Mouse (Mus musculus): Measurements from ENCODE around the gene Mast1. TPM values are rescaled to one million over a fixed set of nuclear protein-coding genes. Genes with fewer than 3 reads are reported as not detected.
A peak's percentile ranks its signal among the peaks of the same experiment; 100 is the strongest.

The Mast1 gene
- polyA plus RNA-seq, 1 experiment from 2014 or later: 3.6 TPM

- Histone ChIP-seq H3K4me3 (ENCODE audit: low read depth, low read length) (no peak overlapping the region), H3K27ac (replicated peaks; ENCODE audit: low read depth, low read length) (no peak overlapping the region), H3K9me3 (ENCODE audit: control insufficient read depth, low read length) (no peaks in the 10 kb centered on the region), H3K4me1 (ENCODE audit: control insufficient read depth, insufficient read depth, low read length) (peaks cover 5% of the 10 kb centered on the region; the same call in 1 of the 2 replicates), H3K27me3 (replicated peaks; ENCODE audit: control insufficient read depth, insufficient read depth, low read length) (0 out of 2 replicates have a peak, but pooled peaks cover under 1% of the 10 kb centered on the region), H3K9ac (ENCODE audit: low read depth, low read length) (no peak overlapping the region), H3K4me2 (ENCODE audit: low read depth, low read length) (no peak overlapping the region), H3K36me3 (ENCODE audit: control insufficient read depth, insufficient read depth, low read length) (no peaks in the 10 kb centered on the region)
- ATAC-seq (ENCODE audit: low read depth) (no peak), DNase-seq (ENCODE audit: low spot score) (no peak)
- WGBS: 87% methylated on average over 7 of the region's 7 CpGs
Measured at GRCm38 (mm10) chr8:84904351-84904750, 32.8 kb downstream of the Mast1 start.

GRCm38 (mm10) chr8:84902920-84903661 is 34.1 kb downstream of the Mast1 start:
- Histone ChIP-seq H3K36me3 (ENCODE audit: control insufficient read depth, insufficient read depth, low read length) (no peaks in the 10 kb centered on the region), H3K9me3 (ENCODE audit: control insufficient read depth, low read length) (no peaks in the 10 kb centered on the region), H3K27ac (replicated peaks; ENCODE audit: low read depth, low read length) (peak overlapping the region; percentile 59; the same call in 1 of the 2 replicates), H3K27me3 (replicated peaks; ENCODE audit: control insufficient read depth, insufficient read depth, low read length) (no peaks in the 10 kb centered on the region), H3K4me1 (ENCODE audit: control insufficient read depth, insufficient read depth, low read length) (no peaks in the 10 kb centered on the region), H3K4me2 (ENCODE audit: low read depth, low read length) (peak overlapping the region; percentile 94), H3K4me3 (ENCODE audit: low read depth, low read length) (peak overlapping the region; percentile 60), H3K9ac (ENCODE audit: low read depth, low read length) (peak overlapping the region; percentile 77)
- peak; percentile 91 for ATAC-seq (ENCODE audit: low read depth)
- under 1% methylated on average over 27 of the region's 68 CpGs for WGBS
- DNase-seq (ENCODE audit: low spot score): peak; percentile 90

DNA sequence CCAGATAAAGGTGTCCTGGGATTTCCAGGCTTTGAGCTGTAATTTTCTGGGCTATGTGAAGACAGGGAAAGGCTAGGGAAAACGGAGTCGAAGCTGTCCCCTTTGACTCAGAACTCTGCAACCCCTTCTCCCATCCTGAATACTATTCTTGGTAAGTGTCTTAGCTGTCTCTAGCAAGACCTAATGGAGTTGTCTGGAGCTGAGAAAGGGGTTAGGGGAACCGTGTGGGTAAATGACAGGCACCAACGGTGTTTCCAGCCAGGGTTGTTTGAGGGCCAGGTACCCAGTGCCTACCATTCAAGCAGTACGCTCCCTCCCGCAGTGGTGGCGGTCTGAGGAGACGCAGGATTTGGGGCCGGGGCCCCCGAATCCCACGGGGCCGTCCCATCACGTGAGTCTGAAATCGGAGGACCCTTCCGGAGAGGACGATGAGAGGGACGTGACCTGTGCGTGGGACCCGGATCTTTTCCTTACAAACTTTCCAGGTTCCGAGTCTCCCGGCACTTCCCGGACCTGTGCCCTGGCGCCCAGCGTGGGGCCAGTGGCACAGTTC is 34.7 kb downstream of the Mast1 start:
- H3K9ac ChIP-seq (ENCODE audit: low read depth, low read length): peak overlapping the region; percentile 77
- 6% methylated on average over 17 of the region's 24 CpGs for WGBS
- DNase-seq (ENCODE audit: low spot score) (peak; percentile 35), ATAC-seq (ENCODE audit: low read depth) (no peak; the same call in 1 of the 2 replicates)
- H3K4me3 ChIP-seq (ENCODE audit: low read depth, low read length): peak overlapping the region; percentile 60
- H3K27ac ChIP-seq (replicated peaks; ENCODE audit: low read depth, low read length): peak overlapping the region; percentile 59; the same call in 1 of the 2 replicates
- no peaks in the 10 kb centered on the region for H3K36me3 ChIP-seq (ENCODE audit: control insufficient read depth, insufficient read depth, low read length)
- H3K9me3 ChIP-seq (ENCODE audit: control insufficient read depth, low read length): no peaks in the 10 kb centered on the region
- H3K4me1 ChIP-seq (ENCODE audit: control insufficient read depth, insufficient read depth, low read length): no peaks in the 10 kb centered on the region
- peak overlapping the region; percentile 94 for H3K4me2 ChIP-seq (ENCODE audit: low read depth, low read length)
- no peaks in the 10 kb centered on the region for H3K27me3 ChIP-seq (replicated peaks; ENCODE audit: control insufficient read depth, insufficient read depth, low read length)

- H3K27ac ChIP-seq (replicated peaks; ENCODE audit: low read depth, low read length): peak within 1 kb of the TSS; percentile 59; the same call in 1 of the 2 replicates
- no peaks in the 10 kb centered on the region for H3K4me1 ChIP-seq (ENCODE audit: control insufficient read depth, insufficient read depth, low read length)
- H3K27me3 ChIP-seq (replicated peaks; ENCODE audit: control insufficient read depth, insufficient read depth, low read length): no peaks in the 10 kb centered on the region
- ATAC-seq (ENCODE audit: low read depth): no peak
- peak within 1 kb of the TSS; percentile 60 for H3K4me3 ChIP-seq (ENCODE audit: low read depth, low read length)
- no peaks in the 10 kb centered on the region for H3K9me3 ChIP-seq (ENCODE audit: control insufficient read depth, low read length)
- DNase-seq (ENCODE audit: low spot score): no peak
- no peaks in the 10 kb centered on the region for H3K36me3 ChIP-seq (ENCODE audit: control insufficient read depth, insufficient read depth, low read length)
- 67% methylated on average over 3 of the region's 3 CpGs for WGBS
- H3K9ac ChIP-seq (ENCODE audit: low read depth, low read length): peak within 1 kb of the TSS; percentile 77
- peak within 1 kb of the TSS; percentile 94 for H3K4me2 ChIP-seq (ENCODE audit: low read depth, low read length)
Measured at GRCm38 (mm10) chr8:84901752-84902151, 35.4 kb downstream of the Mast1 start, which contains the start of gene Klf1. Gene Klf1 (plus strand): TSS chr8:84901928.

DNA sequence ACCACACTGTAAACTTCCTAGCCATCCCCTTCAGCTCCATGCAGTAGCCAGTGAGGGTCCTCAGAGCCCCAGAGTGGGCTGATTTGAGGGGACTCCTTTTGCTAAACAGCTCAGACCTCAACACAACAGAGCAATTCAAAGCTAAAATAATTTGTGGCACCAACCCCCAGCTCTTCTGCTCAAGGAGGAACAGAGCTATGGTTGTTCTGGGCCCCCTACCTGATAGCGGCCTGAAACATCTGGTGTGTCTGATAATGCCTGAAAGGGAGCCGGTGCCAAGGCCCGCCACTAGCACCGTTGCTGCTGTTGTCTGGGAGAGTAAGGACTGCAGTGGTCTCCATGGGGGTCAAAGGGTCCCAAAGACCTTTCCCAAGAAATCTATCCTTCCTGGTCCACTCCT is 36.1 kb downstream of the Mast1 start:
- Histone ChIP-seq H3K4me2 (ENCODE audit: low read depth, low read length) (no peak overlapping the region), H3K27ac (replicated peaks; ENCODE audit: low read depth, low read length) (no peak overlapping the region), H3K9me3 (ENCODE audit: control insufficient read depth, low read length) (no peaks in the 10 kb centered on the region), H3K4me1 (ENCODE audit: control insufficient read depth, insufficient read depth, low read length) (no peaks in the 10 kb centered on the region), H3K9ac (ENCODE audit: low read depth, low read length) (no peak overlapping the region), H3K27me3 (replicated peaks; ENCODE audit: control insufficient read depth, insufficient read depth, low read length) (no peaks in the 10 kb centered on the region), H3K4me3 (ENCODE audit: low read depth, low read length) (no peak overlapping the region), H3K36me3 (ENCODE audit: control insufficient read depth, insufficient read depth, low read length) (no peaks in the 10 kb centered on the region)
- DNase-seq (ENCODE audit: low spot score) (no peak), ATAC-seq (ENCODE audit: low read depth) (no peak)
- 73% methylated on average over 2 of the region's 4 CpGs for WGBS

DNA sequence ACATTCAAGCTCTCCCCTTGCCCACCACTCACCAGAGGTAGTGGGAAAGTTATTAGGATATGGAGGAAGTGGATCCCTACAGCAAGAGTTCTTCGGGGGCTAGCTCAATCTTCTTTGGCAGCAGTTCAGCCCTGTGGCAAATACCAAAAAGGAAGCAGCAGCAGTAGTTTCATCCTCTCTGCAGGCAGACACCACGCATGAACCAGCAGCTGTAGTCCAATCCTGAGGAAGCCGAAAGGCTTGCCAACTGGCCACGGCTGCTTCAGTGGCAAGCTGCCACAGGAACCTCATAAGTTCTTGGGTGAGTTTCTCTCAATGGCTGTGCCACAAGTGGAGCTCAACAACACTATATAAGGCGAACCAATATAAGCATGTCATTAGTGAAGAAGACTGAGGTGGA is 41.2 kb downstream of the Mast1 start:
- no peak overlapping the region for H3K27ac ChIP-seq (replicated peaks; ENCODE audit: low read depth, low read length)
- H3K9ac ChIP-seq (ENCODE audit: low read depth, low read length): no peak overlapping the region
- no peak for ATAC-seq (ENCODE audit: low read depth)
- no peaks in the 10 kb centered on the region for H3K9me3 ChIP-seq (ENCODE audit: control insufficient read depth, low read length)
- 83% methylated on average over 5 of the region's 5 CpGs for WGBS
- H3K4me3 ChIP-seq (ENCODE audit: low read depth, low read length): no peak overlapping the region
- peaks cover 6% of the 10 kb centered on the region; the same call in 1 of the 2 replicates for H3K4me1 ChIP-seq (ENCODE audit: control insufficient read depth, insufficient read depth, low read length)
- H3K4me2 ChIP-seq (ENCODE audit: low read depth, low read length): no peak overlapping the region
- peaks cover 2% of the 10 kb centered on the region; the same call in 1 of the 2 replicates for H3K36me3 ChIP-seq (ENCODE audit: control insufficient read depth, insufficient read depth, low read length)
- DNase-seq (ENCODE audit: low spot score): no peak
- no peaks in the 10 kb centered on the region for H3K27me3 ChIP-seq (replicated peaks; ENCODE audit: control insufficient read depth, insufficient read depth, low read length)

DNA sequence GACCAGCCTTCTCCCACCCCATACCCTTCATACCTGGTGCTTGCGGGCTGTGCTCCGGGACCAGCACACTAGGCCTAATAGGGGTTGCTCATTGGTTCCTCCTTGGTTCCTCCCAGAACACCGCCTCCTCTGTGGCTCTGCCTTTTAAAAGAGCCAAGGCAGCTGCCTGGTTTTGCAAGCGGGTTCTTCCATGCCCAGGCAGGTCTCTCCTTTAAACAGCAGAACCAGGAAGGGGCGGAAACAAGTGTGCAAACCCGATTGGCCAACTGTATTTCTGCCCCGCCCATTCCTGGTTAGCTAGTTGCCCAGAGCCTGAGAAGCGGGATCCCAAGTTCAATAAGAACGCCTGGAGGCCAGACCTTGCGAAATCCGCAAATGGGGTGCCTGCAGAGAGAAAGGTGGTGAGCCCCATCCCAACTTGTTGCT is 43.4 kb downstream of the Mast1 start, which contains the start of gene Gcdh:
Gene Gcdh (minus strand): TSS at position 213 of the 426 bp plus-strand sequence.
- DNase-seq (ENCODE audit: low spot score): peak; percentile 99
- H3K27me3 ChIP-seq (replicated peaks; ENCODE audit: control insufficient read depth, insufficient read depth, low read length): no peaks in the 10 kb centered on the region
- H3K9me3 ChIP-seq (ENCODE audit: control insufficient read depth, low read length): no peaks in the 10 kb centered on the region
- ATAC-seq (ENCODE audit: low read depth): peak; percentile 99
- no peak within 1 kb of the TSS for H3K27ac ChIP-seq (replicated peaks; ENCODE audit: low read depth, low read length)
- peaks cover 6% of the 10 kb centered on the region; the same call in 1 of the 2 replicates for H3K4me1 ChIP-seq (ENCODE audit: control insufficient read depth, insufficient read depth, low read length)
- peaks cover 9% of the 10 kb centered on the region for H3K36me3 ChIP-seq (ENCODE audit: control insufficient read depth, insufficient read depth, low read length)
- 3% methylated on average over 11 of the region's 11 CpGs for WGBS
- H3K9ac ChIP-seq (ENCODE audit: low read depth, low read length): peak within 1 kb of the TSS; percentile 80
- peak within 1 kb of the TSS; percentile 90 for H3K4me2 ChIP-seq (ENCODE audit: low read depth, low read length)
- H3K4me3 ChIP-seq (ENCODE audit: low read depth, low read length): peak within 1 kb of the TSS; percentile 78

DNA sequence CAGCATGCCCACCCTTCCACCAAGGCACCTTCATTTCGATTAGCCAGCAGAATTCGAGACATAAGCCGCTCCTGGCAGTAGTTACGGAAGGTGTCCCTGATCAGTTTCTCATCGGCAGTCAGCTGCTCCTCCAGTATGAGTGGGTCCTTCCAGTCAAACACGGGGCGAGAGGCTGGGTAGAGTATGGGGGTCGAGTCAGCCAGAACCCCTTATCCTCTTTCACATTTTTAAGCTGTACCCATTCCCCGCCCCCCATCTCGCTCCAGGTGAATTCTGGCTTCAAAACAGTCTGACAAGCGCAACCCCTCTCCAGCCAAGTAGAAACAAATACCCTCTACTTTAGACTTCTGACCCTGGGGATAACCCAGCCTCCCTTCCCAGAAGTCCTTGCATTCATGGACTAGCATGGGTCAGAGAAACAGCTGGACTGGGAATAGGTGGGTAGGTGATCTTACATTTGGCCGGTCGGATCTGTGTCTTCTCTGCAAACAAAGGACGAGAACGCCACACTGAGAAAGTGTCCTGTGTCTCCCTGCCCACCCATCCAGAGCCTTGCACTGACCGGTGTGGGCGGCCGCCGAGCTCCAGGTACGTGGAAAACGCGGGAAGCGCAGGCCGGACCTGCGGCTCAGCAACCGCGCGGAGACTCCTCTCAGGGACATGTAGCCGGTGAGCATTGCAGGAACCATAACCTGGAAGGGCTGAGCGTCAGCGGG is 44.0 kb downstream of the Mast1 start:
- Histone ChIP-seq H3K27me3 (replicated peaks; ENCODE audit: control insufficient read depth, insufficient read depth, low read length) (no peaks in the 10 kb centered on the region), H3K9me3 (ENCODE audit: control insufficient read depth, low read length) (no peaks in the 10 kb centered on the region), H3K4me2 (ENCODE audit: low read depth, low read length) (peak overlapping the region; percentile 90), H3K9ac (ENCODE audit: low read depth, low read length) (peak overlapping the region; percentile 80), H3K36me3 (ENCODE audit: control insufficient read depth, insufficient read depth, low read length) (peaks cover 14% of the 10 kb centered on the region), H3K4me3 (ENCODE audit: low read depth, low read length) (peak overlapping the region; percentile 78), H3K27ac (replicated peaks; ENCODE audit: low read depth, low read length) (no peak overlapping the region), H3K4me1 (ENCODE audit: control insufficient read depth, insufficient read depth, low read length) (peaks cover 6% of the 10 kb centered on the region; the same call in 1 of the 2 replicates)
- DNase-seq (ENCODE audit: low spot score) (no peak), ATAC-seq (ENCODE audit: low read depth) (peak; percentile 31)
- WGBS: 8% methylated on average over 31 of the region's 31 CpGs
